Mouse (Mus musculus) forebrain, embryonic 13.5 days (tissue): Measurements from ENCODE around the gene Atp7a. TPM values are rescaled to one million over a fixed set of nuclear protein-coding genes. Genes with fewer than 3 reads are reported as not detected.
"Not testable (repeated sequence)": the region's sequence is repeated elsewhere in the genome, so short reads cannot be mapped to it uniquely, and the experiment has no call there.

ENCODE experiments used
- ATAC-seq: fragments of 200-750 bp; cut with Nextera tagmentation; 2 replicates; pipeline ENCODE4 v1.8.0; 2017
- H3K27ac ChIP-seq: fragments of 300-500 bp; sonication (generic); 2 replicates; pipeline ENCODE4 v1.5.1; 2015; ENCODE audit warnings: inconsistent platforms, mild to moderate bottlenecking, moderate library complexity
- H3K27me3 ChIP-seq: fragments of 300-500 bp; sonication (generic); 2 replicates; pipeline ENCODE4 v1.6.1; 2015; ENCODE audit warnings: mild to moderate bottlenecking, inconsistent platforms
- H3K36me3 ChIP-seq: fragments of 300-500 bp; sonication (generic); 2 replicates; pipeline ENCODE4 v1.6.1; 2015; ENCODE audit warnings: mild to moderate bottlenecking, inconsistent platforms; ENCODE audit not compliant: poor library complexity, severe bottlenecking
- H3K4me1 ChIP-seq: fragments of 300-500 bp; sonication (generic); 2 replicates; pipeline ENCODE4 v1.6.1; 2015; ENCODE audit warnings: inconsistent platforms
- H3K4me2 ChIP-seq: fragments of 300-500 bp; sonication (generic); 2 replicates; pipeline ENCODE4 v1.6.1; 2015; ENCODE audit warnings: inconsistent platforms, mild to moderate bottlenecking, moderate library complexity
- H3K4me3 ChIP-seq: fragments of 300-500 bp; sonication (generic); 2 replicates; pipeline ENCODE4 v1.5.1; 2015; ENCODE audit warnings: mild to moderate bottlenecking, inconsistent platforms
- H3K9ac ChIP-seq: fragments of 300-500 bp; sonication (generic); 2 replicates; pipeline ENCODE4 v1.6.1; 2015; ENCODE audit warnings: mild to moderate bottlenecking, inconsistent platforms
- H3K9me3 ChIP-seq: fragments of 300-500 bp; sonication (generic); replicated peaks from 2 replicates; pipeline ENCODE4 v1.6.1; 2016; ENCODE audit warnings: inconsistent platforms
- WGBS: fragments of 180-500 bp; shearing (Covaris S2); methylation state at CpG from one replicate; pipeline ENCODE4 v1.1.7; 2015; 5-methylcytosine and 5-hydroxymethylcytosine counted together
- polyA plus RNA-seq: library from polyadenylated mRNA; unstranded; fragments of >200 nt; fragmentation: Nextera tagmentation; extraction: Ambion mirVana; gene quantifications from 2 replicates; pipeline ENCODE4 v1.2.1, GENCODE M21; 2015

Atp7a gene
- polyA plus RNA-seq, result 16.4 and 17.3 TPM in 2 replicates

DNA sequence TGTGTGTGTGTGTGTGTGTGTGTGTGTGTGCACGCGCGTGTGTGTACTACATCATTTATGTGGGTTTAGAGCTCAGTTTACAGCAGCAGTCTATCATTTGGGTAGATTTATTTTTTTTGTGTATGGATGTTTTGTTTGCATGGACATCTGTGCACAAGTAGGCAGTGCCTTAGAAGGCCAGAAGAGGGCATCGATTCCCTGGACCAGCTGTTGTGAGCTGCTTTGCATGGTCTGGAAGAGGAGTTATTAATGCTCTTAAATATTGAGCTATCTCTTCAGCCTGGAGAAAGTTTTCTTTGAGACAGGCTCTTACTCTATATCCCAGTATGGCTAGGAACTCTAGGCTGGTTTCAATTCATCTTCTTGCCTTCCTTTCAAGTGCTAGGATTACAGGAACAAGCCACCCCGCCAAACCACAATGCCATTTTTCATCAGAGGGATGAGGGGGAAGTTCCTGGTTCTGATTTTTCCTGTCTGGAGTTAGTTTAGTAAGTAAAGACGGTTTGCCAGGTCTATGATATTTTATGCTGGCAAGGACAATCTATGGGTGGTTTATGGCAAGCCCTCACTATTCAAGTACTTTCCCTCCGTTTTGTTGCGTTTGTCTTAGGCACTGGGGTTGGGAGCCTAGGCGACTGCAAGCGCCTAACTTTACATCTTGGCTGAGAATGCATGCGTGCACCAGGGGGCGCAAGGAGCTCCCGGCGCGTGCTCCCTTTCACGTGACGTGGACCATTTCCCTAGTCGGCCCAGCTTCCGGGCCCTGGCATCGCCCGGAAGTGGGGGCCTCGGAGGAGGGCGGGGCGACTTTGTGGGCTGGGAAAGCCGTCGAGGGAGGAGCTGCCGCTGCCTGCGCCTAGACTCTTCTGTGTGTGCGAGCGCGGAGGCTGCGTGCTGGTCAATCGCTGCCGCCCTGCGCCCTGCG is at the start of gene Atp7a:
TSS of gene Atp7a (plus strand) at position 859 of the 925 bp plus-strand sequence.
- H3K27ac ChIP-seq, result peak within 1 kb of the TSS; percentile 54
- H3K9me3 ChIP-seq, result no peaks in the 10 kb centered on the region
- peak within 1 kb of the TSS; percentile 51 for H3K4me3 ChIP-seq
- H3K9ac ChIP-seq, result peak within 1 kb of the TSS; percentile 71
- no peaks in the 10 kb centered on the region for H3K36me3 ChIP-seq
- no peaks in the 10 kb centered on the region for H3K27me3 ChIP-seq
- H3K4me2 ChIP-seq, result peak within 1 kb of the TSS; percentile 58
- peaks cover 8% of the 10 kb centered on the region; the same call in 1 of the 2 replicates for H3K4me1 ChIP-seq
- ATAC-seq, result peak; percentile 99
- WGBS, result 21% methylated on average over 36 of the region's 36 CpGs

DNA sequence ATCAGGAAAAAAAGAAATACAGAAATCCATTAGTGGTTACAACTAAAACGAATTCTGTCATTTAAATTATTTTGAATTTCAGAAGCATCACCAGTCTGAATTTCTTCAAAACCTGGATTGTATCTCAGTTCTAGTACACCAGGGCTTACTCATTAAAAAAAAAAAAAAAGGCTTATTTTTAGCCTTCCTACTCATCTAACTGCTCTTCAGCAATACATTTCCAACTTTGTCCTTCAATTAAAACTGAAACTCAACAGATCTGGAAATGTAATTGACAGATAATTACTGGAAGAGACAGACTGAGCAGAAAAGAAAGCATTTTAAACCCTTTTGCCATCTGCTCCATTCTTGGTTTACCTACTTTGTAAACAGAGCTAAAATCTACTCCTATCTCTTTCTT is 25.5 kb upstream of the Atp7a start:
- Histone ChIP-seq H3K4me1 (no peaks in the 10 kb centered on the region), H3K4me2 (no peak overlapping the region), H3K9ac (no peak overlapping the region), H3K9me3 (no peaks in the 10 kb centered on the region), H3K36me3 (no peaks in the 10 kb centered on the region), H3K4me3 (no peak overlapping the region), H3K27me3 (no peaks in the 10 kb centered on the region), H3K27ac (no peak overlapping the region)
- ATAC-seq, result no peak; the same call in 1 of the 2 replicates
- WGBS, result 92% methylated on average over 1 of the region's 1 CpGs

DNA sequence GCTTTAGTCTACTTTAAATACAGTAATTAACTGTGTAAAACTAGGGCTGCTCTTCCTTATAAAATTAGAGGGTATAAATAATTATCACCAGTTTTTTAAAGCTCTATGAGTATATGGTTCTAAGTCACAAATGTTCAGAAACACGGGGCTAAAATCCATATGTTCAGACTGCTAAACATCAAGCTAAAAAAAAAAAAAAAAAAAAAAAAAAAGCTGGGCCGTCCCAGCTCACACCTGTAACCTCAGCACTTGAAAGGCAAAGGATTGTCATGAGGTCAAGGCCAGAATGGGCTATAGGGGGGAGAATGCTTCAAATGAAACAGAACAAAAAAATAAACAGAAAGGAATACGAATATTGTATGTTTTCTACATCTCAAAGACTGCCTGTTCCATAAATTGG is 16.3 kb upstream of the Atp7a start:
- peak overlapping the region; percentile 58 for H3K4me2 ChIP-seq
- no peaks in the 10 kb centered on the region for H3K9me3 ChIP-seq
- H3K36me3 ChIP-seq, result no peaks in the 10 kb centered on the region
- 0 out of 2 replicates have a peak, but pooled peaks cover 13% of the 10 kb centered on the region for H3K4me1 ChIP-seq
- H3K27ac ChIP-seq, result no peak overlapping the region
- WGBS, result 15% methylated on average over 3 of the region's 3 CpGs
- ATAC-seq, result no peak
- peak overlapping the region; percentile 64 for H3K9ac ChIP-seq
- H3K27me3 ChIP-seq, result no peaks in the 10 kb centered on the region
- peak overlapping the region; percentile 57 for H3K4me3 ChIP-seq

DNA sequence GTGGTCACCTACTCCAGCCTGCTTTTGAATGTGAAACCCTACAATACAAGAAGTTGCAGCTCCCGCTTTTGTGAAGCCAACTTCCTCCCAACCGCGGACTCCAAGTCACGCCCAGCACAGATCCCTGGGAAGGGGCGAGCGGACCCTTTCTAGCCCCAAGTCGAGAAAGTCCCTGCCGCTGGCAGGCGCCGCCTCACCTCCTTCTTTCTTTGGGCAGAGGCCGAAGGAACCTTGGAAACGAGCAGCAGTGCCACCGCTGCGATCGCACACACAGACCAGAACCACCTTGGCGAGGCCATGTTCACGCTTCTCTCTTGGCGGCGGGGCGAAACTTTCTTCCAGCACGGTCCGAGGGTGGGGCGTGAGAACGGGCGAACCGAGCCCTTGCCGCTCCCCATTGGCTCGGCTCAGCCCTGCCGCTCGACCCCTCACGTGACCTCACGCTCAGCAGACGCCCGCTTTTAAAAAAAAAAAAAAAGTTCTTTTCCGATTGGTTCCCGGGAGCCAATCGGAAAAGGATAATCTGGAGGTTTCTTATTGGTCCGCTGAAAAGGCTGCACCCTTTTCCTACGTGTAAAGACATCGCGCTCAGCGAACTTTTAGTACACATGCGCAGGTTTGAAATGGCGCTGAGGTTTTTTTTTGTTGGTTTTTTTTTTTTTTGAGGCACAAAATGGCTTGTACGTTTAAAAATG is 15.5 kb upstream of the Atp7a start, which contains the start of gene Magt1:
TSS of gene Magt1 (minus strand) at position 442 of the 695 bp plus-strand sequence.
- ATAC-seq, result peak; percentile 92
- Histone ChIP-seq H3K36me3 (no peaks in the 10 kb centered on the region), H3K9ac (peak within 1 kb of the TSS; percentile 64), H3K4me2 (peak within 1 kb of the TSS; percentile 58), H3K9me3 (no peaks in the 10 kb centered on the region), H3K4me1 (0 out of 2 replicates have a peak, but pooled peaks cover 13% of the 10 kb centered on the region), H3K4me3 (peak within 1 kb of the TSS; percentile 57), H3K27me3 (no peaks in the 10 kb centered on the region), H3K27ac (peak within 1 kb of the TSS; percentile 72)
- WGBS, result 18% methylated on average over 40 of the region's 45 CpGs

GRCm38 (mm10) chrX:106012559-106012958 is 14.5 kb upstream of the Atp7a start:
- H3K36me3 ChIP-seq, result no peaks in the 10 kb centered on the region
- no peaks in the 10 kb centered on the region for H3K9me3 ChIP-seq
- H3K4me2 ChIP-seq, result peak overlapping the region; percentile 57
- H3K9ac ChIP-seq, result 0 out of 2 replicates have a peak overlapping the region, but pooled peaks have one; percentile 46
- H3K27me3 ChIP-seq, result no peaks in the 10 kb centered on the region
- 0 out of 2 replicates have a peak, but pooled peaks cover 13% of the 10 kb centered on the region for H3K4me1 ChIP-seq
- ATAC-seq, result no peak
- no peak overlapping the region for H3K27ac ChIP-seq
- WGBS, result 83% methylated on average over 3 of the region's 3 CpGs
- peak overlapping the region; percentile 27; the same call in 1 of the 2 replicates for H3K4me3 ChIP-seq

GRCm38 (mm10) chrX:106013217-106013616 is 13.9 kb upstream of the Atp7a start:
- H3K27me3 ChIP-seq, result no peaks in the 10 kb centered on the region
- WGBS, result 29% methylated on average over 2 of the region's 2 CpGs
- H3K9me3 ChIP-seq, result no peaks in the 10 kb centered on the region
- no peak overlapping the region for H3K4me2 ChIP-seq
- no peaks in the 10 kb centered on the region for H3K36me3 ChIP-seq
- H3K9ac ChIP-seq, result no peak overlapping the region
- H3K4me1 ChIP-seq, result 0 out of 2 replicates have a peak, but pooled peaks cover 13% of the 10 kb centered on the region
- no peak overlapping the region for H3K4me3 ChIP-seq
- ATAC-seq, result no peak
- no peak overlapping the region for H3K27ac ChIP-seq

DNA sequence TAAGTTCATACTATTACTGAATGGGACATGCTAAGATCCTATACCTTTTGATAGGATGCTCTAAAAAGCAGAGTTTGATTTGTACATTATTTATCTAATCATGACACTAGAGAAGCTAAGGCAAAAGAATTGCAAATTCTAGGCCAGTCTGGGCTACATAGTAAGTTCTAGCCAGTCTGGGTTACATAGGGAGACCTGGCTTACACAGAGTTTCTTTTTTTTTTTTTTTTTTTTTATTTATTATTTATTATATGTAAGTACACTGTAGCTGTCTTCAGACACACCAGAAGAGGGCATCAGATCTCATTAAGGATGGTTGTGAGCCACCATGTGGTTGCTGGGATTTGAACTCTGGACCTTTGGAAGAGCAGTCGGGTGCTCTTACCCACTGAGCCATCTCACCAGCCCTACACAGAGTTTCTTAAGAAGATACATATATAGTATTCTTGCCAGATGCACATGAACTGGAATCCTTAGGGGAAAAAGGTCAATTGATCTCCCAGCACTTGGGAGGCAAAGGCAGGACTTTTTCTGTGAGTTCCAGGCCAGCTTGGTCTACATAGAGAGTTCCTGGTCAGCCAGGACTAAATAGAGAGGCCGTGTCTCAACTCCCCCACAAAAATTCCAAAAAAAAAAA is 12.2 kb upstream of the Atp7a start:
- not testable (repeated sequence) for H3K9ac ChIP-seq, H3K9me3 ChIP-seq, H3K4me1 ChIP-seq, H3K4me3 ChIP-seq, H3K27me3 ChIP-seq, ATAC-seq, H3K27ac ChIP-seq, H3K36me3 ChIP-seq
- 0 out of 2 replicates have a peak overlapping the region, but pooled peaks have one; percentile 24 for H3K4me2 ChIP-seq
- WGBS, result 57% methylated on average over 2 of the region's 2 CpGs

GRCm38 (mm10) chrX:106015571-106016322 is 11.3 kb upstream of the Atp7a start, which contains the start of gene Cox7b:
TSS of gene Cox7b (plus strand) at chrX:106015700.
- Histone ChIP-seq H3K27ac (peak within 1 kb of the TSS; percentile 82), H3K9ac (peak within 1 kb of the TSS; percentile 70), H3K9me3 (no peaks in the 10 kb centered on the region), H3K36me3 (peaks cover 7% of the 10 kb centered on the region; the same call in 1 of the 2 replicates), H3K4me3 (peak within 1 kb of the TSS; percentile 55), H3K4me1 (0 out of 2 replicates have a peak, but pooled peaks cover 4% of the 10 kb centered on the region), H3K27me3 (no peaks in the 10 kb centered on the region), H3K4me2 (peak within 1 kb of the TSS; percentile 55)
- ATAC-seq, result peak; percentile 66
- 13% methylated on average over 26 of the region's 26 CpGs for WGBS

DNA sequence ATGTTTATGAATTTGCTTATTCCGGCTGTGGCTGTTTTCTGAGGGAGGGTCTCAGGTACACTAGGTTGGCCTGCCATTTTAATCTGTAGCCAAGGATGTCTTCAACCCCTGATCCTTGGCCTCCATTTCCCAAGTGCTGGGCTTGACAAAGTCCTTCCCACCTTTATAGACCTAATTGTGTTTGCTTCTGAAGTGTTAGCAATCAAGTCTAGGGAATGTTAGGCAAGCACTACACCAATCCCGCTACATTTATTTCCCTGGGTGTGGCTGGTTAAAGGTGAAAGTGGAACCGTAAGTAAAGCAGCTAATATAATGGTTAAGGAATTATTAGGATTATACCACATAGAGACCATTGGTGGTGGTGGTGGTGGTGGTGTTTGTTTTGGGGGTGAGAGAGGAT is 10.0 kb upstream of the Atp7a start:
- Histone ChIP-seq H3K9ac (no peak overlapping the region), H3K27ac (no peak overlapping the region), H3K9me3 (no peaks in the 10 kb centered on the region), H3K27me3 (no peaks in the 10 kb centered on the region), H3K4me3 (no peak overlapping the region), H3K4me1 (0 out of 2 replicates have a peak, but pooled peaks cover 4% of the 10 kb centered on the region), H3K4me2 (peak overlapping the region; percentile 29), H3K36me3 (peaks cover 14% of the 10 kb centered on the region; the same call in 1 of the 2 replicates)
- ATAC-seq, result no peak
- 87% methylated on average over 3 of the region's 3 CpGs for WGBS

DNA sequence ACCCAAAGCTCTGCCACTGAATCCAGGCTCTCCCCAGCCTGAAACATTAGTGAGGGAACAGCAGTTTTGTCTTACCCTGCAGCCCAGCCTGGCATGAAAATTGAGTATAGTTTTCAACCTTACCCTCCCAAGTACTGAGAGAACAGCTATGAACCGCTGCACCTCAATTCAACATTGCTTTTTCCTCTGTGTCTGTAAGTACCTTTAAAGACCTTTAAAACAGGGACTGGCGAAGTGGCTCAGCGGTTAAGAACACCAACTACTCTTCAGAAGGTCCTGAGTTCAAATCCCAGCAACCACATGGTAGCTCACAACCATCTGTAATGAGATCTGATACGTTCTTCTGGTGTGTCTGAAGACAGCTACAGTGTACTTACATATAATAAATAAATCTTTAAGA is 9.6 kb upstream of the Atp7a start:
- H3K9me3 ChIP-seq, result no peaks in the 10 kb centered on the region
- 0 out of 2 replicates have a peak, but pooled peaks cover 1% of the 10 kb centered on the region for H3K4me1 ChIP-seq
- H3K9ac ChIP-seq, result no peak overlapping the region
- ATAC-seq, result no peak
- H3K27me3 ChIP-seq, result no peaks in the 10 kb centered on the region
- 91% methylated on average over 4 of the region's 4 CpGs for WGBS
- H3K27ac ChIP-seq, result no peak overlapping the region
- no peak overlapping the region for H3K4me3 ChIP-seq
- H3K4me2 ChIP-seq, result no peak overlapping the region
- H3K36me3 ChIP-seq, result peaks cover 14% of the 10 kb centered on the region; the same call in 1 of the 2 replicates

DNA sequence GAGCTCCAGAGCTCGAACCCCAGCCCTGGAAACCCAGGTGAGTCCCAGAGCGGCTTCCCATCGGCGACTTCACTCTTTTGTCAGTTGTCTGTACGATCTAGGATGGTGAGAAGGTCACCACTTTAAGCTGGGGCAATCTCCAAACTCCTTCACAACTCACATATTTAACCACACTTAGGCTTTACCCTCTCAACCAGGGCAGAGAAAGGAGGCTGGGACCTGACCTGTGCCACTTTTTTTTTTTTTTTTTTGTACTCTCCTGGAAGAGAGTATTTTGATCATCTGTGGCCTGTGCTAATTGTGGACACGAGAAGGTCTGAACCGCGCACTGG is 233 bp downstream of the Atp7a start:
- no peak overlapping the region for H3K27ac ChIP-seq
- no peaks in the 10 kb centered on the region for H3K9me3 ChIP-seq
- H3K27me3 ChIP-seq, result no peaks in the 10 kb centered on the region
- peak overlapping the region; percentile 71 for H3K9ac ChIP-seq
- peak overlapping the region; percentile 58 for H3K4me2 ChIP-seq
- no peak for ATAC-seq
- H3K4me1 ChIP-seq, result peaks cover 8% of the 10 kb centered on the region; the same call in 1 of the 2 replicates
- H3K36me3 ChIP-seq, result no peaks in the 10 kb centered on the region
- H3K4me3 ChIP-seq, result peak overlapping the region; percentile 51
- WGBS, result 14% methylated on average over 8 of the region's 8 CpGs
